Comparison of ENCODE assay signal across 22 mouse cellular contexts in genomic region chr5:113726618-113727017, GRCm38 (mm10). TPM values are rescaled to one million over a fixed set of nuclear protein-coding genes. Genes with fewer than 3 reads are reported as not detected.
"Had no signal": no experiment of that assay in that cellular context is flagged by ENCODE, and none has a peak within 500 bp of the region (broad histone marks: within the 10 kb centered on the region; RNA-seq: fewer than 3 reads in every experiment).

No protein-coding gene starts in this region.

- H3K4me3 ChIP-seq: limb, embryonic 15.5 days; liver, embryonic 12.5 days; midbrain, embryonic 10.5 days; myocyte; neural tube, embryonic 15.5 days had no signal

- DNase-seq: kidney, postnatal 25 days; layer of hippocampus, postnatal 36 days; lung, embryonic 14.5 days; lung, postnatal 10 days; lung, postnatal 4 days; midbrain, embryonic 14.5 days; right cerebral cortex, adult 18-20 months; right cerebral cortex, postnatal 25 days; thymus, postnatal 4 days had no signal

- H3K36me3 ChIP-seq: limb, embryonic 15.5 days; liver, embryonic 12.5 days; midbrain, embryonic 10.5 days; neural tube, embryonic 15.5 days had no signal

- H3K9me3 ChIP-seq: limb, embryonic 15.5 days; liver, embryonic 12.5 days; midbrain, embryonic 10.5 days; neural tube, embryonic 15.5 days had no signal

- H3K27me3 ChIP-seq: neural tube, embryonic 15.5 days had no signal

- H3K27ac ChIP-seq: limb, embryonic 15.5 days; liver, embryonic 12.5 days; midbrain, embryonic 10.5 days; neural tube, embryonic 15.5 days; stomach, postnatal 0 days had no signal

- H3K4me1 ChIP-seq: liver, embryonic 12.5 days had no signal

- H3K9ac ChIP-seq: limb, embryonic 15.5 days; liver, embryonic 12.5 days; lung, embryonic 14.5 days; neural tube, embryonic 15.5 days had no signal

- H3K4me2 ChIP-seq: limb, embryonic 15.5 days; liver, embryonic 12.5 days; lung, embryonic 14.5 days; neural tube, embryonic 15.5 days had no signal

RNA-seq across cellular contexts. Expression of gene 1700069L16Rik, which starts 2.0 kb away (rescaled TPM):
- total RNA-seq: layer of hippocampus, postnatal 36 days; left cerebral cortex, adult 8-10 months; left cerebral cortex, postnatal 25 days; megakaryocyte, adult 5-6 weeks had no signal
- polyA plus RNA-seq: limb, embryonic 11.5 days; limb, embryonic 15.5 days; liver, embryonic 12.5 days; liver, embryonic 16.5 days; lung, embryonic 14.5 days; midbrain, embryonic 10.5 days; midbrain, embryonic 14.5 days; myocyte; neural tube, embryonic 11.5 days; neural tube, embryonic 15.5 days; small intestine, adult 2 months; stomach, postnatal 0 days had no signal
